Mouse (Mus musculus) hindbrain, embryonic 14.5 days (tissue): Measurements from ENCODE around the gene Mapkap1. TPM values are rescaled to one million over a fixed set of nuclear protein-coding genes. Genes with fewer than 3 reads are reported as not detected.

Experiments used
- ATAC-seq: fragments of 200-750 bp; cut with Nextera tagmentation; 2 replicates; pipeline ENCODE4 v1.8.0; 2017; ENCODE audit warnings: moderate number of reproducible peaks, mild to moderate bottlenecking, moderate TSS enrichment, moderate library complexity; ENCODE audit not compliant: low FRiP score
- DNase-seq: peaks from one replicate; pipeline ENCODE4 v3.0.0-alpha.2; 2015; ENCODE audit warnings: low spot score
- H3K27ac ChIP-seq: fragments of 300-500 bp; sonication (generic); 2 replicates; pipeline ENCODE4 v1.5.1; 2014; ENCODE audit warnings: mild to moderate bottlenecking, moderate library complexity
- H3K27me3 ChIP-seq: fragments of 300-500 bp; sonication (generic); 2 replicates; pipeline ENCODE4 v1.6.1; 2014; ENCODE audit warnings: mild to moderate bottlenecking, low read length, mixed read lengths; ENCODE audit not compliant: control insufficient read depth, insufficient read depth
- H3K36me3 ChIP-seq: fragments of 300-500 bp; sonication (generic); replicated peaks from 2 replicates; pipeline ENCODE4 v1.6.1; 2014; ENCODE audit not compliant: control insufficient read depth, insufficient read depth
- H3K4me1 ChIP-seq: fragments of 300-500 bp; sonication (generic); replicated peaks from 2 replicates; pipeline ENCODE4 v1.6.1; 2014; ENCODE audit warnings: antibody characterized with exemption, low read length, mixed read lengths; ENCODE audit not compliant: control insufficient read depth, insufficient read depth
- H3K4me2 ChIP-seq: fragments of 300-500 bp; sonication (generic); replicated peaks from 2 replicates; pipeline ENCODE4 v1.6.1; 2014; ENCODE audit warnings: mild to moderate bottlenecking, moderate library complexity
- H3K4me3 ChIP-seq: fragments of 300-500 bp; sonication (generic); replicated peaks from 2 replicates; pipeline ENCODE4 v1.5.1; 2014; ENCODE audit warnings: mild to moderate bottlenecking, low read length
- H3K9ac ChIP-seq: fragments of 300-500 bp; sonication (generic); 2 replicates; pipeline ENCODE4 v1.6.1; 2014
- H3K9me3 ChIP-seq: fragments of 300-500 bp; sonication (generic); 2 replicates; pipeline ENCODE4 v1.6.1; 2016; ENCODE audit warnings: low read length; ENCODE audit not compliant: control insufficient read depth
- WGBS: fragments of 180-500 bp; shearing (Covaris S2); extraction: QIAGEN DNeasy Blood & Tissue Kit; methylation state at CpG from one replicate; pipeline ENCODE4 v1.1.7; 2014; 5-methylcytosine and 5-hydroxymethylcytosine counted together
- polyA plus RNA-seq: library from polyadenylated mRNA; unstranded; fragments of >200 nt; fragmentation: Nextera tagmentation; extraction: Ambion mirVana; gene quantifications from 2 replicates; pipeline ENCODE4 v1.2.1, GENCODE M21; 2014

The Mapkap1 gene
- polyA plus RNA-seq = 100 and 101 TPM in 2 replicates

DNA sequence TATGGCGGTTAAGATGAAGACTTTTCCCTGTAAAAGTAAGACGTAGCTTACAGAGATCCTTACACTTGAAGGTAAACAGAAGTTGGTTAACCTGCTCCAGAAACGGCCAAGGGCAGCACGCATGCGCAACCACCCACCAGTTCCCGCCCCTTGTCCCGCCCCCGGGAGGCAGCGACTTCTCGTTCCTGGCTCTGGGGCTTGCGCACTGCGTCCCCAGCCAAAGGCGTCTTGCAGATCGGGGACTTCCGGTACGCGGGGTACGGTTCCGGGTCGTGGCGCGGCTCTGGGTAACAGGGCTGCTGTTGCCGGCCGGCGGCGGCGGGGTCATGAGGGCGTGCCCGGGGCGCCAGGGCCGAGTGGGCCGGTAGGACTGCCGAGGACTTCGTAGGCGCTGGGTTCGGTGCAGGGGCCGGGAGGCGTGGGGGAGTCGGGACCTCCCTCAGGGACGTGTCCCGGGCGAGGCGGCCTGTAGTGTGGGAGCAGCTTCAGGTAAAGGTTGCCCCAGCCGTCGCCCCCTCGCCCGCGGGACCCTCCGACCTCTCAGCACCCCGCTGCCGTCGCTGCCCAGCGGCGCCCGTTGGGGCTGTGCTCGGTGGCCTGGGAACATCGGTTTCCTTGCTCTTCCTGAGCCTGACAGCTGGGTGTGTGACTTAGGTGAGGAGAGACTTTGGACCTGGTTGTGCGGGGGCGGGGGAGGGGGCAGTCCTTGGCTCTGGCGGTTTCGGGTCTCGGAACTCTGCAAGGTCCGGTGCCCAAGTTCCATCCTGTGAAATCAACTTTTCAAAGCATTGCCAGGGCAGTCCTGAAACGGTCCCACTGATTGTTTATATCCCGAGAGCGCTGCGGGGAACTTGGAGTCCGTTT lies at the start of gene Mapkap1:
Gene Mapkap1, plus strand, starts transcription at position 171 of the 864 bp plus-strand sequence.
- Histone ChIP-seq H3K4me2 (peak within 1 kb of the TSS; percentile 82), H3K4me3 (peak within 1 kb of the TSS; percentile 83), H3K4me1 (peaks cover 17% of the 10 kb centered on the region), H3K27me3 (no peaks in the 10 kb centered on the region), H3K27ac (0 out of 2 replicates have a peak within 1 kb of the TSS, but pooled peaks have one; percentile 1), H3K36me3 (no peaks in the 10 kb centered on the region), H3K9me3 (no peaks in the 10 kb centered on the region), H3K9ac (peak within 1 kb of the TSS; percentile 88)
- DNase-seq (peak; percentile 96), ATAC-seq (peak; percentile 98)
- under 1% methylated on average over 62 of the region's 68 CpGs for WGBS

DNA sequence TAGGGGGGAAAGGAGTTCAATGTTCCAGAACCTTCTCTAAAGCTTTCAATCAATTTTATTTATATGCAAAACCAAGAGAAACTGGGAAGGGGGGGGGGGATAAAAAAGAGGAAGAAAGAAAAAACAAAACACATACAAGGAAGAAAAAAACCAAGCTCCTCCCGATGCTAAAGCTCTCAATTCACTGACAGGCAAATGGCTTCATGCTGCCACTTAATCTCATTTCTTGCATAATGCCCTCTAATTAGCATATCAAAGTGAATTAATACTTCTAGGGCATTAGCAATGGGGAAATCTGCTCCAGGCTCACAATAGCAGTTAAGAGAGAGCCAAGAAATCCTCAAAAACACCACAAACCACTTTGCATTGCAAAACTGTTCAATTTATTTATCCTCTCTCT lies 42.9 kb upstream of the Mapkap1 start:
- Histone ChIP-seq H3K4me1 (peaks cover 54% of the 10 kb centered on the region), H3K9ac (peak overlapping the region; percentile 42; the same call in 1 of the 2 replicates), H3K9me3 (no peaks in the 10 kb centered on the region), H3K27me3 (no peaks in the 10 kb centered on the region), H3K36me3 (no peaks in the 10 kb centered on the region), H3K4me2 (peak overlapping the region; percentile 42), H3K4me3 (peak overlapping the region; percentile 9; the same call in 1 of the 2 replicates), H3K27ac (peak overlapping the region; percentile 48)
- ATAC-seq (no peak), DNase-seq (peak; percentile 69)
- WGBS = 4% methylated on average over 1 of the region's 1 CpGs

DNA sequence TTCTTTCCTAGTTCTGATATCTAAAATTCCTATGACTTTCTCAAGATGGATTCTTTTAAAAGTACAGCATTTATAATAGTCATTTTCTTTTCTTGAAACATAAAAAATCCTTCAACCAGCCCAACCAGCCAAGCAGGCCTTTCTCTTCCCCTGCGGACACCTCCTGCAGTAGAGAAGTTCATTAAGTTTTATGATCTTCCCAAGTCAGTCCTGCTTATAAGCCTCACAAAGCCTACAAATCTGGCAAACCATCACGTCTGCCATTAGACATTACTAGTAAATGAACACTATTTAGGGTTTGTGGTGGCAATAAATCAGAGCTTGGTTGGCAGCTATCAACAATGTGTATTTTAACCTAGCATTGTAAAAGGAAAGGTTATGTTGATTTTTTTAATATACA lies 39.5 kb upstream of the Mapkap1 start:
- H3K4me3 ChIP-seq = peak overlapping the region; percentile 26
- peak overlapping the region; percentile 63 for H3K4me2 ChIP-seq
- no peak for DNase-seq
- H3K4me1 ChIP-seq = peaks cover 27% of the 10 kb centered on the region
- peak overlapping the region; percentile 67 for H3K27ac ChIP-seq
- WGBS = 39% methylated on average over 2 of the region's 2 CpGs
- H3K9ac ChIP-seq = peak overlapping the region; percentile 57
- H3K9me3 ChIP-seq = no peaks in the 10 kb centered on the region
- no peaks in the 10 kb centered on the region for H3K36me3 ChIP-seq
- no peak for ATAC-seq
- H3K27me3 ChIP-seq = no peaks in the 10 kb centered on the region

DNA sequence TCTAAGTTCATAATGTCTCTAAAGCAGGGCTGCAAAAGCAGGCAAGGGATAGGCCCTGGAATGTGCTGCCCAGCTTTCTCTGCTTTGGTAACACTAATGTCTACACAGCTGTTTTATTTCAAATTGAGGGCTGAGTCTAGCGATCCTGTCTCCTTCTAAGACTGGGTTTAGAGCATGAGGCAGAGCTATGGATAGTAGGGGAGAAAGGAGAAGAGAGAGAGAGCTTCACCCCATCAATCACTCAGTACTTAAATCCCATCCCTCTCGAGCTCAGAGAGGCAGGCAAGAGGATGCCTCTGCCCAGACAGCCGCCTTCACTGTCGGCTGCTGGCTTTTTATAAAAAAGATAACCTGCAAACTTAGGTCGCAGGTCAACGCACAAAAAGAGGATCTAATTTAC lies 38.2 kb upstream of the Mapkap1 start:
- H3K9ac ChIP-seq = peak overlapping the region; percentile 74
- WGBS = 17% methylated on average over 6 of the region's 6 CpGs
- peak overlapping the region; percentile 63 for H3K4me2 ChIP-seq
- H3K27ac ChIP-seq = peak overlapping the region; percentile 86
- H3K27me3 ChIP-seq = no peaks in the 10 kb centered on the region
- ATAC-seq (no peak), DNase-seq (no peak)
- peak overlapping the region; percentile 39 for H3K4me3 ChIP-seq
- no peaks in the 10 kb centered on the region for H3K9me3 ChIP-seq
- H3K4me1 ChIP-seq = peaks cover 22% of the 10 kb centered on the region
- no peaks in the 10 kb centered on the region for H3K36me3 ChIP-seq

DNA sequence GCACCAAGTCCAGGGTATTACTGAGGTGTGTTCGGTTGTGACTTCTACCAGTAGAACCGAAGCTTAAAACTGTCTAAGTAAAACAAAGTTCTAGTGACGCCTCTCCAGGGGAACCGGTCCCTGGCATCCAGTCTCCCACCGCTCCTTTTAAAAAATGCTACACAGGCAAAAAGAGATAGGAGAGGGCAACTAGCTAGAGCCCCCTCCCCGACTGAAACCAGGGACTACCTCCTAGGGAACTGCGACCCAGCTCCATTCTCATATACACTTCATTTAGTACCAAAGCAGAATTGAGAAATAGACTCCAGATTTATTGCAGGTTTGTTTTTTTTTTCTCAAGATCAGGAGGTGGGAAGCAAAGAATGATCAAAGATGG lies 36.2 kb upstream of the Mapkap1 start:
- 2% methylated on average over 7 of the region's 7 CpGs for WGBS
- Histone ChIP-seq H3K4me1 (peaks cover 14% of the 10 kb centered on the region), H3K4me3 (peak overlapping the region; percentile 95), H3K27ac (peak overlapping the region; percentile 99), H3K9me3 (no peaks in the 10 kb centered on the region), H3K4me2 (peak overlapping the region; percentile 75), H3K36me3 (no peaks in the 10 kb centered on the region), H3K9ac (peak overlapping the region; percentile 99), H3K27me3 (no peaks in the 10 kb centered on the region)
- no peak for ATAC-seq
- no peak for DNase-seq

DNA sequence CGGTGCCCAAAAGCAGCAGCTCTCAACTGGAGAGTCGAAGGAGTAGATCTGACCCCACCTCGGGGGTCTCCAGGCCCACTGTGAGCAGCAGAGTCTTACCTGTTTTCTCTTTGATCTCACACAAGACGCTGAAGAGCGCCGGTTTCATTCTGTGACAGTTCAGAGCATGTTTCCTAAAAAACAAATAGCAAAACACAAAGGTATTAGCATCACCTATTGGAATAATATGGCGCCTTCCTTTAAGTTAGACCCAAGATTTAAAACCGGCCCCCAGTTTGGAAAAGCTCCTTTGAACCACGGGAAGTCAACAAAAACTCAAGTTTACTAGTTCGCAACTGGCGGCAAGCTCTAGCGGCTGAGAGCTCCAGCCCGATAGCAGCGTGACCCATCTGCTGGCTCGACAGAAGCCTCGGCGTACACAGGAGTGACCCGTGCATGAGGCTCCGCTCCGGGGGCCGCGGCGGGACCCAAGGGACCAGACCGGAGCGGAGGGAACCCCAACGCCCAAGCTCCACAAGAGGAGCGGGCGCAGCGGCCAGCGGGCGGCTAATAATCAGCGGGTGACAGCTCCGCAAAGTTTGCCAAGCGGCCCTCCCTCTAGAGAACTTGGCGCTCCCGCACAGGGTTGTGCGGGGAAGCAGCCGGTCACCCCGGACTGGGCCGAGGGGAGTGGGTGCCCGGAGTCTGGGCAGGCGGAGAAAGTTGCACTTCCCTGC lies 35.7 kb upstream of the Mapkap1 start:
- Histone ChIP-seq H3K27me3 (no peaks in the 10 kb centered on the region), H3K4me3 (peak overlapping the region; percentile 95), H3K36me3 (no peaks in the 10 kb centered on the region), H3K9me3 (no peaks in the 10 kb centered on the region), H3K27ac (peak overlapping the region; percentile 99), H3K4me2 (peak overlapping the region; percentile 75), H3K4me1 (peaks cover 14% of the 10 kb centered on the region), H3K9ac (peak overlapping the region; percentile 99)
- DNase-seq (peak; percentile 52), ATAC-seq (no peak)
- under 1% methylated on average over 42 of the region's 42 CpGs for WGBS

DNA sequence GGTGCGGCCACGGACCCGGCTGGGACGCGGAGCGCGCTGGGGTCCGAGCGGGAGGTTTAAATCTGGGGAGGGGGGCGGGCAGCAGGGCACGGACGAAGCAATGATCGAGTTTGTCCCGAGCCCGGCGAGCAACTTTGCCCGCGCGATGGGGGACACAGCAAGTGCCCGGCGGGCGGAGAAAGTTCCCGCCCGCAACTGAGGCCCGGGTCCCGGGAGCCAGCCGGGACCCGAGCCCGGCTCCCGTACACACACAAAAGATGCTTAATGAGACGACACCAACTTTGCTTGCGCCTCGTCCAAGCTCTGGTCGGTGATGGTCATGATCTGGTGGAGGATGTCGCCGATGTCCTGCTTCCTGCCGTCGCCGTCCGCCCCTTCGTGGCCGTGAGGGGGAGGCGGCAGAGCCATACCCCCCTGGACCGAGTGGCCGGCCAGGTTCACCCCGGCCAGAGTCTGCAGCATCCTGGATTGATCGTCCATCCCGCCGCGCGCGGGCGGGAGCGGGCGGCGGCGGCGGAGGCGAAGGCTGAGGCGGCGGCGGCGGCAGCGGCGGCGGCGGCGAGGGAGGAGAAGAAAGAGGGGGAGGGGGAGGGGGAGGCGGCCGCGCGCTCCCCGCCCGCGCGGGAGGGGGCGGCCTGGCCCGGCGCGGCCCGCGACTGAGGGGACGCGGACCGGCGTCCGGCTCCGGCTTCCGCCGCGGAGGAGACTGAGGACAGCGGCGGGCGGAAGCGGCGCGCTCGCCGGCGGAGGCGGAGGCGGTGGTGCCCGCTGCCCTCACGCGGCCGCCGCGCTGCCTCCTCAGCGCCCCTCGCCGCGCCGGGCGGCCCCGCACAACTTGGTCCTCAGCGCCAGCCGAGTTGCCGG lies 34.9 kb upstream of the Mapkap1 start:
- Histone ChIP-seq H3K4me2 (peak overlapping the region; percentile 75), H3K4me3 (peak overlapping the region; percentile 95), H3K9ac (peak overlapping the region; percentile 99), H3K36me3 (no peaks in the 10 kb centered on the region), H3K9me3 (no peaks in the 10 kb centered on the region), H3K27me3 (no peaks in the 10 kb centered on the region), H3K4me1 (peaks cover 14% of the 10 kb centered on the region), H3K27ac (peak overlapping the region; percentile 99)
- WGBS = under 1% methylated on average over 87 of the region's 118 CpGs
- peak; percentile 74 for DNase-seq
- ATAC-seq = peak; percentile 32

DNA sequence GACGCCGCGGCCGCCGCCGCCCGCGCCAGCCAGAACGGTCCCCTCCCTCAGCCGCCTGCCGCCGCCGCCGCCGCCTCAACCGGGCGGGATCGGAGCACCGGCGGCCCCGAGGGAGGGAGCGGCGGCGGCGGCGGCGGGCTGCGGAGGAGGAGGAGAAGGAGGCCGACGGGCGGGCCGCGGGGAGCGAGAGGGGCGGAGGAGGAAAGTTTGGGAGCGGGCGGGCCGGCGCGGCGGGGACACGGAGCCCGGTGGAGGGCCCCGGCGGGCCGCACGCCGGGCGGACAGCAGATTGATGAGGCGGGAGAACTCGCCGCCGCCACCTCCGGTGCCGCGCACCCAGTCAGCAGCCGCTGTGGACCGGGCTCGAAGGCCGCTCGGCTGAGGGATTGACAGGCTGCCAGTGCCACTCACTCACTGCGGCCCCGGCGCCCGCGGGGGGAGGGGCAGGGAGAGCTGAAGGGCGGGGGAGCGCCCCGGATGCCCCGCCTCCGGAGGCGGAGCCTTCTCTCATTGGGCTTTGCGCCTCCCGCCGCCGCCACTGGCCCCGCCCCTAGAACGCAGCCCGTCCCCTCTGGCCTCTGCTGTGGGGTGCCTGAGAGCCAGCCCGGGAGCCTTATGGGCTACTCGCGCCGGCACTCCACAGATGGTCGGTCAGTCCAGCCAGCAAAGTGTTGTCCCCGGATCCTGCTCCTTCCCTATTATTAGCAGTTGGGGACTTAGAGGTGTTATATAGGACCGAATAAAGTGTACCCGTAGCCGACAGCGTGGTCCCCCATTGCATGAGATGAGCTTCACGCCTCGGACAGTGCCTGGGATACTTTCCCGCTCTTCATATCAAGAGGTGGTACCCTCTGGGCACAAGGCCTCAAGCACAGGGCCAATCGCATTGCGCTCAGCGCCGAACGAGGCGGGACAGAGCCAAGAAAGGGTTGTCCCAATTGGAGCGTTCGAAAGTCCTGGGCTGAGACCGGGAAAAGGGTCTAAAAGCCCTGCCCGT lies 34.0 kb upstream of the Mapkap1 start, which contains the start of gene Pbx3:
Gene Pbx3, minus strand, starts transcription at position 838 of the 997 bp plus-strand sequence.
- Histone ChIP-seq H3K4me3 (peak within 1 kb of the TSS; percentile 95), H3K9me3 (no peaks in the 10 kb centered on the region), H3K4me2 (peak within 1 kb of the TSS; percentile 75), H3K27ac (peak within 1 kb of the TSS; percentile 99), H3K4me1 (peaks cover 10% of the 10 kb centered on the region), H3K27me3 (no peaks in the 10 kb centered on the region), H3K36me3 (no peaks in the 10 kb centered on the region), H3K9ac (peak within 1 kb of the TSS; percentile 99)
- under 1% methylated on average over 78 of the region's 102 CpGs for WGBS
- ATAC-seq (peak; percentile 93), DNase-seq (peak; percentile 96)
